Mouse (Mus musculus): Measurements from ENCODE around the gene 2010111I01Rik. TPM values are rescaled to one million over a fixed set of nuclear protein-coding genes. Genes with fewer than 3 reads are reported as not detected.

2010111I01Rik gene
- polyA plus RNA-seq, 1 experiment from 2014 or later: 34.6 TPM

DNA sequence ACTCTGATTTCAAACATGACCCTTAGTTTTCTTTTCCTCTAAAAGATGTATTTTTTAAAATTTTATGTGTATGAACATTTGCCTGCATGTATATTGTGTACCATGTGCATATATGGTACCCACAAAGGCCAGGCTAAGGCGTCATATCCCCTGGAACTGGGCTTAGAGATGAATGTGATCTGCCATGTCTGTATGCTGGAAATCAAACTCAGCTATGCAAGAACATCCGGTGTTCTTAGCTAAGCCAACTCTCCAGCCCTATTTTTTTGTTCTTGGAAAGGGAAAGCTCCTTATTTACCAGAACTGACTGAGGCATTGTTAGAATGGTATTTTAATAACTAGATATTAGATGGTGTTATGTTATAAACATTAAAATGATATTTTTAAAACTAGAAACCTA lies 75.2 kb downstream of the 2010111I01Rik start:
- 90% methylated on average over 2 of the region's 2 CpGs for WGBS

DNA sequence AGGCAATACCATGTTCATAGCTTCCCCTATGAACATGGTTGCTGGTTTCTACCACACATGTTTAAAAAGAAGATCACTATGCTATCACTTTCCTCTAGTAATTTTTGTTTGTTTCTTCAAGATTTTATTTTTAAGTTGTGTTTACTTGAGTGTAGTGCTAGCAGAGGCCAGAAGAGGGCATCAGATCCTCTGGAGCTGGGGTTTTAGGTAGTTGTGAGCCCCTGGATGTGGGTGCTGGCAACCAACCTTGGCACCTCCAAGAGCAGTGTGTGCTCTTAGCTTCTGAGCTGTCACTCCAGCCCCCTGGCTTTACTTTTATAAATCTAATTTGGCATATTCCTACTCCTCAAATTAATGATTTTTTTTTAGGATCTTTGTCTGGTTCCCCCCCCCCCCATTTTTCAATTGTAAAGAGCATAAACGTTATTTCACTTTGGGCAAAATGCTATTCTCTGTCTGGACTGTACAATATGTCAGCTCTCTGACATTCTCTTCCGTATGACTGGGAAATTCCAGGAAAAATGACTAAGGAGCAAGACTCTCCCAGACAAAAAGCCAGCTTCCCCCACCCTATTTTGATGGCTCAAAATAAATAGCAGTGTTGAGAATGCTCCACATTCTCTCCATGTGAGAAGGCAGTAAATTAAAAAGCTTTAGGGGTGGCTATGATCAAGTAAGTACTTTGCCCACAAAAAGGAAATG lies 81.0 kb downstream of the 2010111I01Rik start:
- DNase-seq (ENCODE audit: low spot score): no peak
- 0 out of 2 replicates have a peak, but pooled peaks cover 2% of the 10 kb centered on the region for H3K4me1 ChIP-seq (replicated peaks)
- H3K27me3 ChIP-seq (ENCODE audit: insufficient read depth, poor library complexity, severe bottlenecking): no peaks in the 10 kb centered on the region
- H3K27ac ChIP-seq: no peak overlapping the region
- no peaks in the 10 kb centered on the region for H3K9me3 ChIP-seq
- H3K4me3 ChIP-seq: no peak overlapping the region
- 83% methylated on average over 2 of the region's 2 CpGs for WGBS
- H3K36me3 ChIP-seq: no peaks in the 10 kb centered on the region

More for the DNA sequence above, 75.2 kb downstream of the 2010111I01Rik start:
- Histone ChIP-seq H3K27me3 (ENCODE audit: insufficient read depth, poor library complexity, severe bottlenecking) (no peaks in the 10 kb centered on the region), H3K27ac (no peak overlapping the region), H3K4me1 (replicated peaks) (no peaks in the 10 kb centered on the region), H3K4me3 (no peak overlapping the region), H3K36me3 (no peaks in the 10 kb centered on the region), H3K9me3 (no peaks in the 10 kb centered on the region)
- DNase-seq (ENCODE audit: low spot score): no peak

DNA sequence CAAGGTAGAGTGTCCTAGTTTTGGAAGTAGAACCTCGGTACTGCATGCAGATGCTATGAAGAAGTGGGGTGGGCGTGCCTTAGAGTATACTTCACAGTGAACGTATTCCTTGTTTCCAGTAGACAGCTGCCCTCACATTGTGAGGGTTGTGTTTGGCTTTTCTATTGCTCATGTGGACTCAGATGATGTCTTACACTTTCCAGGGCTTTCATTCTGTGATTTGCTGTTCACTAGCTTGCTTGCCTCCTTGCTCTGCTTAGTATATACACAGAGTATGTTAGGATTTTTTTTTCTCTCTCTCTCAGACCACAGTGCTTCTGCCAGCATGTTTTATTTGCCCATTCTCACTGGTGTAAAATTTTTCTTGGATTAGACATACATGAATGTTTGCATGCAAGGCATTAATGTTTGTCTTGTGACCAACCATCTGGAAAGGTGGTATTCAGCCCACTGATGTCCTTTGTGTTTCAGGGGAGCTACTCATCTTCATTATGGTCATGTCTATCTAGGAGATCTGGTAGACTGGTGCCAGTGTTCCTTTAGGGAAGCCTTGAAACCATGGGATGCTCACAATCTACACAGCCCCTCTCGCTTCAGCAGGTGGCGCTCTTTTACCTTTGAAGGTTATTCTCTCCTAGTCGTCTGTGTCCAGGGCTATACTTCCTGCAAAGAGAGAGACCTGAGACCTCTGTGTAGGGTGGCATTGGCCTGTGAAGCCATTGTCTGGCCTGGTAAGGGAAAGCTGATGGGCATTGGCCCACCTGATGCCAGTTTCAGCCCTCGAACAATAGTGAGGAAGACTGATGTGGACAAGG lies 81.7 kb downstream of the 2010111I01Rik start:
- Histone ChIP-seq H3K36me3 (no peaks in the 10 kb centered on the region), H3K27ac (0 out of 2 replicates have a peak overlapping the region, but pooled peaks have one; percentile 45), H3K4me1 (replicated peaks) (0 out of 2 replicates have a peak, but pooled peaks cover 2% of the 10 kb centered on the region), H3K9me3 (no peaks in the 10 kb centered on the region), H3K27me3 (ENCODE audit: insufficient read depth, poor library complexity, severe bottlenecking) (no peaks in the 10 kb centered on the region), H3K4me3 (no peak overlapping the region)
- peak; percentile 68 for DNase-seq (ENCODE audit: low spot score)
- 46% methylated on average over 7 of the region's 7 CpGs for WGBS

DNA sequence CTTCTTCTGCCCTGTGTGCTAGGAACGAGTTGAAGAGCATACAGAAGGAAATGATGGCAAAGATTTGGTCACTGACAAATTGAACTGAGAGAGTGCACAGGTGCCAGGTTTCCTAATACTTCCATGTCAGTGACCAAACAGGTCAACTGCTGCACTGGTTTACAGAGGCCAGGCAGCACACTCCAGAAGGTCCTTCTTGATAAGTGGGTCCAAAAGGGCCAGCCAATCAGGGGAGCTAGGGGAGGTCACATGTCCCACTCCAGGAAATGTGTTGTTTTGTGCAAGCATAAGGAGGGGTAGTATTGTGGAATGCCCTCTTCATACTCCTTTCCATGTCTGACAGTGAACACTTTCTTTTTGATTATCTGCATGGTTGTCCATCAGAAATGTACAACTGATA lies 99.0 kb downstream of the 2010111I01Rik start:
- DNase-seq (ENCODE audit: low spot score): no peak
- Histone ChIP-seq H3K4me3 (no peak overlapping the region), H3K4me1 (replicated peaks) (no peaks in the 10 kb centered on the region), H3K27ac (no peak overlapping the region), H3K36me3 (no peaks in the 10 kb centered on the region), H3K9me3 (0 out of 2 replicates have a peak, but pooled peaks cover 2% of the 10 kb centered on the region), H3K27me3 (ENCODE audit: insufficient read depth, poor library complexity, severe bottlenecking) (no peaks in the 10 kb centered on the region)
- WGBS: 74% methylated on average over 1 of the region's 1 CpGs

DNA sequence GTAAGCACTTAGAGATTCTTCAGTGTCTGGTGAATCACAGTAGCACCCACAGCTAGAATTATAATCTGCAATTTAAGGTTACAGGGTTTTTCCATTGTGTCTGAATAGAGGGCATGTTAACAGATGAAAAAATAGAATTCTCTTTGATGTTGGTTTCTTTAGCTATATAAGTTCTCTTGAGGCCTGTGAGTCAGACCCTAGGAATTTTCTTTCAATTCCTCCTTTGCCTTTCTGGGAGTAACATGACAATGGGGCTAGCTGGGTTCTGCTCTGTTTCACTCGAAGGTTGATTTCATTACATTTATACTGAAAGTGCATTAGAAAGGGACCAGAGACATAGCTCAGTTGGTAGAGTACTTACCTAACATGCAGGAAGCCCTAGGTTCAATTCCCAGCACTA lies 101.9 kb downstream of the 2010111I01Rik start:
- 86% methylated on average over 1 of the region's 1 CpGs for WGBS
- Histone ChIP-seq H3K27ac (no peak overlapping the region), H3K27me3 (ENCODE audit: insufficient read depth, poor library complexity, severe bottlenecking) (no peaks in the 10 kb centered on the region), H3K4me1 (replicated peaks) (peaks cover 1% of the 10 kb centered on the region; the same call in 1 of the 2 replicates), H3K36me3 (no peaks in the 10 kb centered on the region), H3K4me3 (no peak overlapping the region), H3K9me3 (no peaks in the 10 kb centered on the region)
- no peak for DNase-seq (ENCODE audit: low spot score)

DNA sequence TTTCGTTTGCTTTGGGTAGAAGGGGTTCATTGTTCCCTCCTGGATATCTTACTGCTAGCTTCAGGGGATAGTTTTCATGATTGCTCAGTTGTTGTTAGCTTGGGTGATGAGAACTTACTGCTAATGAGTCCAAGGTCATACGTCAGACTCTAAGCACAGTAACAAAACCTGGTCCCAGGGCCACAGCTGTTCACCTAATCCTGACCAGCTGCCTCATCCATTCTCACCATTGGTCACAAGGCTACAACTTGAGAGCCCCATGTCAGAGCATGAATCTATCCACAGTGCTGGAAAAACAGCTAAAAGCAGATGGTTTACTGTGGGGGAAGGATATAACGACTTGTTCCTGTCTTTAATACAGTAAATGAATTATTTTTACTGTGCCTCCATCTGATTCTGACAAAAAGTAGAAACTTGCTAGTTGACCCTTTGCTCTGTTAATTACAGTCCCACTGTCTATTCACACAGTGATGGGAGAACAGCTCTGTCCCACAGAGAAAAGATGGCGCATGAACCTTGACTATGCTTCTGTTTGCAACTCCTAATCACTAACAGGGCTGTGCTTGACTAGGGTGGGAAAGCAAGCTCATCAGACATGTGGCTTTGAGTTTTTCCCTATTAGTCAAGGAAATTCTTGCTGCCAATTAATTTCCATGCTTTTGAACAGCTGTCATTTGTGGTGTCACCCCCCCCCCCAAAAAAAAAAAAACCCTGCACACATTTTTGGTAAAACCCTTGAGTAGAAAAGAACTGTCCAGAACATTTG lies 103.9 kb downstream of the 2010111I01Rik start:
- no peak overlapping the region for H3K4me3 ChIP-seq
- no peaks in the 10 kb centered on the region for H3K9me3 ChIP-seq
- no peaks in the 10 kb centered on the region for H3K36me3 ChIP-seq
- peaks cover 9% of the 10 kb centered on the region; the same call in 1 of the 2 replicates for H3K4me1 ChIP-seq (replicated peaks)
- H3K27me3 ChIP-seq (ENCODE audit: insufficient read depth, poor library complexity, severe bottlenecking): no peaks in the 10 kb centered on the region
- no peak overlapping the region for H3K27ac ChIP-seq
- WGBS: 79% methylated on average over 4 of the region's 4 CpGs
- no peak for DNase-seq (ENCODE audit: low spot score)

DNA sequence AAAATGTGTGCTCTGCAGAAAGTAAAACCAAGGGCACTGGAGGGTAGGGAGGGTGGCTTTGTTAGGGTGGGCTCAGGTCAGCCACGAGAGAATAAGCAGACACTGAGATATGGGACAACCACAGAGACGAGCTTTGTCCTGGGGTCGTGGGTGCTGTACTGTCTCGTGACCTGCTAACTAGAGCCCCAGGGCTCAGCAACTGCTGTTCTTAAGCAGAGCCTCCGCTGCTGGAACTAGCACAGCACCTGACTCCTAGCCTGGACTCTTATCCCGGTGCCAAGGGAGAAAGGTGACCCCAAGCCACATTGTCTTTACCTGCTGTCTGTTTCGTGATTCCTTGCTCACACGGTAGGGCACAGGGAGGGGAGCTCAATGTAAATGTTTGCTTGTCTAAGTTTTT lies 107.2 kb downstream of the 2010111I01Rik start:
- peak overlapping the region; percentile 40; the same call in 1 of the 2 replicates for H3K27ac ChIP-seq
- H3K27me3 ChIP-seq (ENCODE audit: insufficient read depth, poor library complexity, severe bottlenecking): no peaks in the 10 kb centered on the region
- no peak overlapping the region for H3K4me3 ChIP-seq
- H3K4me1 ChIP-seq (replicated peaks): peaks cover 9% of the 10 kb centered on the region; the same call in 1 of the 2 replicates
- no peaks in the 10 kb centered on the region for H3K36me3 ChIP-seq
- WGBS: 70% methylated on average over 8 of the region's 8 CpGs
- H3K9me3 ChIP-seq: no peaks in the 10 kb centered on the region
- DNase-seq (ENCODE audit: low spot score): no peak

DNA sequence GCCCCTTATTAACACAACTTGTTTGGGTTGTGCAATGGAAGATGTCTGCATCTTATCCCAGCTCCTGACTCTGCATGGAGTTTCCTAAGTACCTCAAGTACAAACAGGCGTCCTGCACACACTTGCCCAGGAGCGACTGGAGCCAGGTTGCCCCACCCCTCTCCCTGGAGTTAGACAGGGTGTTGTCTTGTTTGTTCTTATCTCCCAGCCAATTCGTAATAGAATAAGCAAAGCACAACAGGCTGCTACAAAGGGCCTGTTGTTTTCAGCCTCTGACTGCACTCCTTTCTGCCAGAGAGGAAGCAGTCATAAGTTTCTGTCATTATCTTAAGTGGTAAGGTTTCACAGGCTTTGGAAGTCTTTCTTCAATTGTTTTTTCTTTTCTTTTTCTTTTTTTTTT lies 107.7 kb downstream of the 2010111I01Rik start:
- H3K36me3 ChIP-seq: no peaks in the 10 kb centered on the region
- H3K27ac ChIP-seq: no peak overlapping the region
- no peak overlapping the region for H3K4me3 ChIP-seq
- no peak for DNase-seq (ENCODE audit: low spot score)
- peaks cover 9% of the 10 kb centered on the region; the same call in 1 of the 2 replicates for H3K4me1 ChIP-seq (replicated peaks)
- H3K27me3 ChIP-seq (ENCODE audit: insufficient read depth, poor library complexity, severe bottlenecking): no peaks in the 10 kb centered on the region
- WGBS: 48% methylated on average over 3 of the region's 3 CpGs
- no peaks in the 10 kb centered on the region for H3K9me3 ChIP-seq

DNA sequence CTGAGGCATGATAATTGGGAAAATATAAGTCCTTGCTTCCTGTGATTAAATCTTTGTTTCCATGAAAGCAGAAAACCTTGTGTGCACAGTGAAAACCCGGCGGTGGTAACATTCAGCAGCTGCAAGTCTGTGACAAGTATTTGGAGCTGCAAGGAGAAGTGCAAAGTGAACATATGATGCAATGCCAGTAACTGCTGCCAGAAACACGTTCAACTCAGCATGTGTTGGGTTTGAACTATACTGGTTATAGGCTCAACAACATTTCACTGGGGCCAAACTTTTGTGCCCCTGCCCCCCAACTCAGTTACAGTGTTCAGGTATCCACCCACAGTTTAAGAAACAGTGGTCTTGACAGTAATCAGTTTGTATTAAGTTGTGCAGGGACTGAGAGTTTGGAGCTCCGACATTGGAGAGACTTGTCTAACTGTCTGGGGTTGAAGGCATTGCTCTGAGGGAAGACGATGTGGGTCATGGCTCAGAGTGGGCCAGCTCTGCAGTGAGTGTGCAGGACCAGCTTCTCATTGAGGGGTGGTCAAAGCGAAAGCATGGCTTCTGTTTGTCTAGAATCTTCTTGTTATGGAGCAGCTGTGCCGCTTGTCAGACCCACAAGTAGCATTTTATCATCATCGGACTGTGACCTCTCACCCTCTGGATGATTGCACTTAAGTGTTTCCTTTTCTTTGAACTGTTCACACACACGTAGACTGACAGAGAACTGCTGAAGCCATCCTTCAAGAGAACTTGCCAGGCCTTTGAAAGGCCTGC lies 109.4 kb downstream of the 2010111I01Rik start:
- Histone ChIP-seq H3K4me3 (no peak overlapping the region), H3K9me3 (no peaks in the 10 kb centered on the region), H3K27me3 (ENCODE audit: insufficient read depth, poor library complexity, severe bottlenecking) (no peaks in the 10 kb centered on the region), H3K36me3 (no peaks in the 10 kb centered on the region), H3K4me1 (replicated peaks) (peaks cover 9% of the 10 kb centered on the region; the same call in 1 of the 2 replicates), H3K27ac (no peak overlapping the region)
- no peak for DNase-seq (ENCODE audit: low spot score)
- WGBS: 80% methylated on average over 9 of the region's 9 CpGs

DNA sequence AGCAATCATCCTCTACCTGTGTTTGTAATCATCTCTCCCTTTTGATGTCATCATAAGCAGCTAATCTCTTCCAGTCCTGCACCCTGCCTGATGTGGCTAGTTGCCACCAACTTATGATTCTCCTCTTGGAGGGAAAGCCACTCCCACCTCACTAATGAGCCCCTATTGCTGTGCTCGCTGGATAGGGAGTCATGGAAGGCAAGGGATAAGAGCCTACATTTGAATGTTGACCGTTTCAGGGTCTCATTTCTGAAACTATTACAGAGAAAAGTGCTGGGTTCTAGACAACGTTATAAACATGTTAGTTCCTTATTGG lies 109.9 kb downstream of the 2010111I01Rik start:
- WGBS: 86% methylated on average over 3 of the region's 3 CpGs
- H3K36me3 ChIP-seq: no peaks in the 10 kb centered on the region
- H3K9me3 ChIP-seq: no peaks in the 10 kb centered on the region
- no peak overlapping the region for H3K27ac ChIP-seq
- H3K27me3 ChIP-seq (ENCODE audit: insufficient read depth, poor library complexity, severe bottlenecking): no peaks in the 10 kb centered on the region
- no peak for DNase-seq (ENCODE audit: low spot score)
- peaks cover 9% of the 10 kb centered on the region; the same call in 1 of the 2 replicates for H3K4me1 ChIP-seq (replicated peaks)
- no peak overlapping the region for H3K4me3 ChIP-seq

DNA sequence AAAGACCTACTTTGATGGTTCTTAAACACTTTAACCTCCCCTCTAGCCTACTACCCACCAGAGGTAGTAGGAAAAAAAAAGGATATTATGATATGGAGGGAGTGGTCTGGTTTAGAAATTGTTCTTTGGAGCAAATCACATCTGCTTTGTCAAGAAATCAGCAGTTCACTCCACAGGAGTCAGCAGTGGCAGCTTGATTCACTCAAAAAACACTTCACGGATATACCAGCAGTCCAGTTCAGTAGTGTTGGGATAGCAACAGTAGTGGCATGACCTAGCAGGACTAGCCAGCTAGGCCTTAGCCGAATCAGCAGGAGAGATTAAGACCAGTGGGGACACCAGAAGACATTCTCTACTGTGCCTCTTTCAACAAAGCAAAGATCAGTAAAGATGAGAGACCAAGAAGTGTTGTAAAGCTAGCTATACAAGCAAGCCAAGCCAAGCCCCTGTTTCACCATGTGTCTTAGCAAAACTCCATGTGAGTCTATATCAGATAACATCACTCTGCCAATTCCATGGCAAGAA lies 110.7 kb downstream of the 2010111I01Rik start:
- H3K4me3 ChIP-seq: no peak overlapping the region
- H3K9me3 ChIP-seq: no peaks in the 10 kb centered on the region
- 88% methylated on average over 2 of the region's 2 CpGs for WGBS
- DNase-seq (ENCODE audit: low spot score): no peak
- peaks cover 9% of the 10 kb centered on the region; the same call in 1 of the 2 replicates for H3K4me1 ChIP-seq (replicated peaks)
- H3K36me3 ChIP-seq: no peaks in the 10 kb centered on the region
- H3K27me3 ChIP-seq (ENCODE audit: insufficient read depth, poor library complexity, severe bottlenecking): no peaks in the 10 kb centered on the region
- no peak overlapping the region for H3K27ac ChIP-seq

DNA sequence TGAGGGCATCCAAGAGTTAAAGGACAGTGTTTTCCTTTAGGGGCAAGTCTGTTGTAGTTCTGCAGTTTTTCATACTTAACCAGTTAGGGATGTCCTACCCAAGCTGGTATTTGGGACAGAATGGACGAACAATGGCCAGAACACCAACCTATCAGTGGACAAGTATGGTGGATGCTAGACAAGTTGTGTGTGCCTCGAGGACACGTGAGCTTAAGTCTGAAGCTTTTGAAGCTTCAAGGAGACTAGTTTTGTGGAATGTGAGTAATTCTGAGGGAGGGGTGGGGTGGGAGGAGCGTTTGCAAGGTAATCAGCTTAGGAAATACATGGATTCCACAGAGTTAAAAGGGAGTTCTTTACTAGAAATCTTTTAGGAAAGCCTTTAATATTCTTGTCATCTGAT lies 115.5 kb downstream of the 2010111I01Rik start:
- 62% methylated on average over 4 of the region's 4 CpGs for WGBS

More for the DNA sequence above, 115.5 kb downstream of the 2010111I01Rik start:
- DNase-seq (ENCODE audit: low spot score): no peak
- no peaks in the 10 kb centered on the region for H3K4me1 ChIP-seq (replicated peaks)
- no peaks in the 10 kb centered on the region for H3K27me3 ChIP-seq (ENCODE audit: insufficient read depth, poor library complexity, severe bottlenecking)
- H3K4me3 ChIP-seq: no peak overlapping the region
- H3K9me3 ChIP-seq: no peaks in the 10 kb centered on the region
- no peak overlapping the region for H3K27ac ChIP-seq
- H3K36me3 ChIP-seq: no peaks in the 10 kb centered on the region

Data from hindbrain, embryonic 10.5 days (tissue).